Comparison of ENCODE assay signal across 16 mouse cellular contexts in genomic region chr16:6842066-6842785, GRCm38 (mm10).
DNase-seq lines count a peak whose midpoint lies in the region; ATAC-seq and TF ChIP-seq lines count a peak whose summit lies in the region.
"Had no signal": no experiment of that assay in that cellular context is flagged by ENCODE, and none has a peak within 500 bp of the region (broad histone marks: within the 10 kb centered on the region; RNA-seq: fewer than 3 reads in every experiment).

No protein-coding gene starts in this region.

- no peaks in the 10 kb centered on the region for H3K36me3 ChIP-seq in midbrain, embryonic 10.5 days
- H3K36me3 ChIP-seq in midbrain, postnatal 0 days (ENCODE audit: insufficient read depth, low read length), result no peaks in the 10 kb centered on the region
- no peaks in the 10 kb centered on the region for H3K36me3 ChIP-seq in neural tube, embryonic 15.5 days
- H3K36me3 ChIP-seq: G1E; heart, embryonic 15.5 days; neural tube, embryonic 12.5 days had no signal

- DNase-seq in midbrain, embryonic 10.5 days (ENCODE audit: low spot score), result peak; percentile 19
- DNase-seq in midbrain, postnatal 0 days (ENCODE audit: low spot score), result no peak
- peak; percentile 43 for DNase-seq in Patski (ENCODE audit: low read depth, low spot score)
- peak; percentile 9 for DNase-seq in embryo, embryonic 9.5 days (ENCODE audit: extremely low spot score)
- no peak for DNase-seq in retina, postnatal 1 day
- no peak for DNase-seq in frontal cortex, postnatal 36 days (ENCODE audit: low spot score in 2 of 2)
- DNase-seq: adrenal gland, postnatal 10 days; cerebellum, adult 11 months; gastrocnemius, adult 2 months; left cerebral cortex, postnatal 4 days; liver, postnatal 0 days had no signal

- no peak for TF ChIP-seq CTCF in midbrain, postnatal 0 days (IDR thresholded peaks at IDR 0.05)
- TF ChIP-seq CTCF in Patski (IDR thresholded peaks at IDR 0.05), result no peak

- H3K4me2 ChIP-seq in midbrain, postnatal 0 days (ENCODE audit: low read depth, low read length, poor library complexity, severe bottlenecking), result no peak overlapping the region
- peak overlapping the region; percentile 47 for H3K4me2 ChIP-seq in neural tube, embryonic 15.5 days
- H3K4me2 ChIP-seq: heart, embryonic 15.5 days; neural tube, embryonic 12.5 days had no signal

- no peak for ATAC-seq in midbrain, postnatal 0 days (ENCODE audit: low FRiP score)
- peak; percentile 55 for ATAC-seq in Patski
- no peak for ATAC-seq in neural tube, embryonic 15.5 days (ENCODE audit: low FRiP score)
- ATAC-seq: intestine, embryonic 16.5 days; liver, postnatal 0 days had no signal

- CTCF ChIA-PET in Patski (lab: Charles Lee), result no interaction called here

- POLR2A ChIA-PET in Patski (lab: Charles Lee), result interaction anchor here (0.5 kb wide), 1 partner anchor 608 kb away, joined by 3 read pairs; no protein-coding TSS in a partner anchor

- peak overlapping the region; percentile 49; the same call in 1 of the 2 replicates for H3K27ac ChIP-seq in midbrain, embryonic 10.5 days (replicated peaks)
- H3K27ac ChIP-seq in midbrain, postnatal 0 days (ENCODE audit: low read depth, low read length), result no peak overlapping the region
- no peak overlapping the region; the same call in 1 of the 2 replicates for H3K27ac ChIP-seq in neural tube, embryonic 15.5 days (replicated peaks)
- H3K27ac ChIP-seq: gastrocnemius, adult 2 months; heart, embryonic 15.5 days; neural tube, embryonic 12.5 days had no signal

- peaks cover 34% of the 10 kb centered on the region for H3K4me1 ChIP-seq in midbrain, embryonic 10.5 days
- H3K4me1 ChIP-seq in midbrain, postnatal 0 days (ENCODE audit: insufficient read depth, low read length), result peaks cover 5% of the 10 kb centered on the region; the same call in 1 of the 2 replicates
- peaks cover 36% of the 10 kb centered on the region for H3K4me1 ChIP-seq in neural tube, embryonic 15.5 days

- H3K27me3 ChIP-seq in midbrain, embryonic 10.5 days (ENCODE audit: low read depth, poor library complexity, severe bottlenecking), result peaks cover 5% of the 10 kb centered on the region
- H3K27me3 ChIP-seq in midbrain, postnatal 0 days (ENCODE audit: insufficient read depth, low read length), result no peaks in the 10 kb centered on the region
- H3K27me3 ChIP-seq in Patski, result no peaks in the 10 kb centered on the region
- H3K27me3 ChIP-seq in neural tube, embryonic 15.5 days (replicated peaks), result no peaks in the 10 kb centered on the region
- H3K27me3 ChIP-seq: heart, embryonic 15.5 days; neural tube, embryonic 12.5 days had no signal

- 21% methylated on average over 8 of the region's 8 CpGs for WGBS in midbrain, embryonic 10.5 days
- WGBS in midbrain, postnatal 0 days, result 42% methylated on average over 8 of the region's 8 CpGs
- WGBS in neural tube, embryonic 15.5 days, result 42% methylated on average over 8 of the region's 8 CpGs

- H3K4me3 ChIP-seq in midbrain, embryonic 10.5 days, result no peak overlapping the region
- H3K4me3 ChIP-seq in midbrain, postnatal 0 days (ENCODE audit: low read depth, low read length), result no peak overlapping the region
- H3K4me3 ChIP-seq in neural tube, embryonic 15.5 days (replicated peaks), result peak overlapping the region; percentile 12; the same call in 1 of the 2 replicates
- H3K4me3 ChIP-seq: gastrocnemius, adult 2 months; heart, embryonic 15.5 days; neural tube, embryonic 12.5 days had no signal

- H3K9ac ChIP-seq in midbrain, postnatal 0 days (replicated peaks; ENCODE audit: low read length, poor library complexity, severe bottlenecking), result no peak overlapping the region
- H3K9ac ChIP-seq in neural tube, embryonic 15.5 days (replicated peaks), result 0 out of 2 replicates have a peak overlapping the region, but pooled peaks have one; percentile 20
- H3K9ac ChIP-seq: heart, embryonic 15.5 days; liver, postnatal 0 days; neural tube, embryonic 12.5 days had no signal

- in situ Hi-C loops in Patski (cut with MboI; ENCODE audit: low pct_unique_long_range_greater_than_20kb), result loop anchor here (5.0 to 10.0 kb wide), 2 partner anchors 45 to 123 kb away; no protein-coding TSS in a partner anchor

- H3K9me3 ChIP-seq in midbrain, embryonic 10.5 days (replicated peaks), result no peaks in the 10 kb centered on the region
- no peaks in the 10 kb centered on the region for H3K9me3 ChIP-seq in midbrain, postnatal 0 days (ENCODE audit: low read length)
- no peaks in the 10 kb centered on the region for H3K9me3 ChIP-seq in neural tube, embryonic 15.5 days (replicated peaks)
- H3K9me3 ChIP-seq: heart, embryonic 15.5 days; neural tube, embryonic 12.5 days had no signal

Comparison
In these comparisons a context has a peak if more than half of its experiments do, and no peak if none do; other contexts are left out.
1. DNase-seq: peak in midbrain, embryonic 10.5 days (single experiment), Patski (single experiment) and embryo, embryonic 9.5 days (single experiment); none in midbrain, postnatal 0 days (single experiment), retina, postnatal 1 day (single experiment) and frontal cortex, postnatal 36 days (0 of 2).